Mouse (Mus musculus) CD4-positive helper T cell, adult 2 months (primary cell): Measurements from ENCODE around the gene Zcchc9.

Experiments used
- DNase-seq: peaks from one replicate; pipeline ENCODE4 v3.0.0-alpha.2; 2012; ENCODE audit warnings: low read depth, missing footprints, low spot score

The Zcchc9 gene

DNA sequence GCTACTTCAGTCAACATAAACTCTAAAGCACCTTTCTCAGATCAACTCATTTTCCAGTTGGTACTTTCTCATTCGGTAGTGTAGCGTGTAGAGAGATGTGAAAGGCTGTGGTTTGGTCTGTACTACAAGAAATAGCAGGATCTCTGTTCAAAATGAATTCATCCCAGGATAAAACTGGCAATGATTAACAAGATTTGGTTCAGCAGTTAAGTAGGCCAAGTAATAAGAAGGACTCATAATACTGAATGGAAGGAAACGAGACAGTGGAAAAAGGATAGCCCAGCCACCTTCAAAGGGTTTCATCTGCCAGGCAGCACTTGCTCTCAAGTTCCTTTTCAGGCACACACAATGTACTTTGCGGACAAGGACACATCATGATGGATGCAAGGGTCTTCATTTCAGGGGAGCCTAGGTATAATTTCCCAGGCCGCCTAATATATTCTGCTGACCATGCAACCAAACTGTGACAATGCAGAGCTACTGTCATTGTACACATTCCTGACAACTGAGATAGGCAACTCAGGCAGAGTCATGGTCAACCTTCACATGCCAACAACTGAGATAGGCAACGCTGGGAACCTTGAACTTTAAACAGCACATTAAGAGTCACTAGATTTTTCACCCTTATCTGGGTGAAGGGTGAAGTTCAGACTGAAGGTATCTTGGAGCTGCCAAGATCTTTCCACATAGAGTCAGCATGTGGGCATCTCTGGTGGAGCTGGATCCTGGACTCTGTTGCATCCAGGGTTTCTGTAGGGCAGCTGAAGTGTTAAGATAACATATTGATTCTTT, 45.7 kb downstream of the Zcchc9 start:
- no peak for DNase-seq

DNA sequence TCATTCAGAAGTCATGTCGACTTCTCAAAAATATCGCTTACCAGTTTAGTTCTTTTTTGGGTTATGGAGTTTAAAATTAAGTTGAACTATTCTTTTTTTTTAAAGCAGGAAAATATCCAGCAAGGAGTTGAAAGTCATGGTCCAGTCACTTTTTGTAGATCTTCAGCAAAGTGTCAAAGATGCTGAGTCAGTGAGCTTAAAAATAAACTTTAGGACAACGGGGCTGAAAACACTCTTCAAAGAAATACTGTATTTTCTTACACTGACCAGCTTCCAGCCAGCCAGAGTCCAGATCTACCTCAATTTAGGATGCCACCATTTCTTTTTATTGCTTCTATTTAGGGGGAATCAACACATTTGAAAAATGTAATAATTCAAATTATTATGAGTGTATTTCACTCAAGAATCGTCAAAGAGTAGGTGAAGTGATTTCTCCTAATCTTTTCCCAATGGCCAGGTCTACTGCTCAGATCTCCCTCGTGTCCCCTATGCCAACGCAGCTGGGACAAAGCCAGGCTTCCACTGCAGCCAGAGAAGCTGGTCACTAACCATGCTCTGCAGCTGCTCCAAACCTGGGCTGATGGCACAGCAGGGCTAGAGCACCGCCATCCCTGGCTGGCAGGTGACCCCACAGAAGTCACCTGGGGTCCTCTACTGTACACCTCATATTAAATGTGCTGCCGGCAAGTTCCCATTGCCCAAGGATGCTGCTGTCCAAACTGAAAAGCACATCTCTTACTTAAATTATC, 47.0 kb downstream of the Zcchc9 start:
- DNase-seq = no peak

- DNase-seq = no peak
These were observed 47.7 kb downstream of the Zcchc9 start for GRCm38 (mm10) chr13:91759791-91760190.

DNA sequence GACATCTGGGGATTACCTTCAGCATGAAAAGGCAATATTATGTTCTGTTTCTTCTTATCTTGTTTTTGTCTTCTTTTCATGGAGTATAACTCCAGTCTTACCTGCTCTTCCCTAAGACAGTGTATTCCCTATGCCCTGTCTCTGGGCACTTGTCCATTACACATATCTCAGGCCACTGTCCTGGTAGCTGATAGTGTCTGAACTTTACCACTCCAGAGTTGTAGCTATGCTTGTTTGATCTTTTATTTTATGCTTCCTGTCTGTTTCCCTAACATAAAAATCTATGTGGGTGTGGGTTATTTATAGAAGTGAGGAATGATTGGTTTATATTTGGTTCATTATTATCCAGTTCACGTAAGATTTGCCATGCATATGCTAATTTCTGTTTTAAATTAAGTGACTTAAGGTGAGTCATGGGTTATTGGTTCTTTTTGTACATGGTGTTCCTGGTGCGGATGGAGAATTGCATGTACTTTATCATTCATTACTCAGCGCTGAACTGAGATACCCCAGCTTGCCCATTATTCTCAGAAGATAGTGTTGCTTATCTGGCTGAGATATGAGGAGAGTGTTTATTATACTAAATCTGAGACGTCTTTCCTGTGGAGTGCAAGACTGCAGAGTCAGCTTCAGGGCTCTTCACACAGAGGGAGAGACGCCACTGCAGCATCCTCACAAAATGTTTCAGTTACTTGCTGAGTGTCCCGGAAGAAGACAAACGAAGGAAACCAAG, 49.0 kb downstream of the Zcchc9 start:
- DNase-seq = no peak

GRCm38 (mm10) chr13:91756230-91756629, 51.3 kb downstream of the Zcchc9 start:
- no peak for DNase-seq

- DNase-seq = no peak
These were observed 52.7 kb downstream of the Zcchc9 start for GRCm38 (mm10) chr13:91754762-91755161.

- no peak for DNase-seq
These were observed 53.8 kb downstream of the Zcchc9 start for GRCm38 (mm10) chr13:91753724-91754123.

DNA sequence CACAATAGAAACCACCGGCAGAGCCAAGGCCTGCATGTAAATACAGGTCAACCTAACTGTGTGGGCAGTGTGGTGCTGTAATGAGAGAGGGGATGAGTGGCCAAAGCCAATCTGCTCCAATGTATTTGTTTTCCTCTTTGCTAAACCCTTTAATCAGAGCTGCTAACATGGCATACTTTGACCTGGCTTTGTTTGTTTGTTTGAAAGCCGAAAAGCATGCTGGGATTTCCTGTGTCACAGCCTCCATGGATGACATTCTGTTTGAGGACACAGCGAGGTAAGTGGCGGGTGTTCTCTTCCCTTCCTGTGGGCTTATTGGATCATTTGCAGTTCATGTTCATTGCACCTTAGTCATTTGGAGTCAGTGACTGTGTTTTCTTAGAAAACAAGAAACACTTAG, 57.5 kb downstream of the Zcchc9 start:
- no peak for DNase-seq

DNA sequence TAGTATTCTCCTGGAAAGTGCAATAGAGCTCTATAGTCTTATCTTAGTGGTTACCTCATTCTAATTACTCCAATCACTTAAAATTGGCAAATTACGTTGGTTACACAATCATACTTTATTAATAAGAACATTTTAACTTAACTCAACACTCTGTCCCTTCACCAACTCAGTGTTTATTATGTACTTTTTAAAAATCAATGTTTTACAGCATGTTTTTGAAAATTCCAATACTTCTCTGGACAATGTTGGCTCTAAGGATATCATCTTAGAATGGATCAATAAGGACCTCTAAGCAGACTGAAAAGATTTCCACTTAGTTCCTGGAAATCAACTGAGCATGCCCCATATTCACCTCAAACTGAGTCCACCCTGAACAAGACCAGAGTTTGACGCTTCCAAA, 59.1 kb downstream of the Zcchc9 start:
- DNase-seq = no peak
